In genomic region chr1:119624444-119624843, GRCm38 (mm10) we compare ENCODE assay signal across 20 mouse cellular contexts. TPM values are rescaled to one million over a fixed set of nuclear protein-coding genes. Genes with fewer than 3 reads are reported as not detected.
DNase-seq lines count a peak whose midpoint lies in the region; ATAC-seq and TF ChIP-seq lines count a peak whose summit lies in the region.
"Had no signal": no experiment of that assay in that cellular context is flagged by ENCODE, and none has a peak within 500 bp of the region (broad histone marks: within the 10 kb centered on the region; RNA-seq: fewer than 3 reads in every experiment).

No protein-coding gene starts in this region.

- no peaks in the 10 kb centered on the region for H3K36me3 ChIP-seq in embryonic facial prominence, embryonic 14.5 days (ENCODE audit: control insufficient read depth, insufficient read depth, low read length)
- H3K36me3 ChIP-seq in embryonic facial prominence, embryonic 10.5 days (replicated peaks) = peaks cover 17% of the 10 kb centered on the region
- peaks cover 13% of the 10 kb centered on the region; the same call in 1 of the 2 replicates for H3K36me3 ChIP-seq in kidney, embryonic 14.5 days (ENCODE audit: control insufficient read depth, insufficient read depth, low read length)
- no peaks in the 10 kb centered on the region for H3K36me3 ChIP-seq in stomach, embryonic 16.5 days (ENCODE audit: control insufficient read depth, insufficient read depth, low read length)
- H3K36me3 ChIP-seq in stomach, postnatal 0 days (ENCODE audit: control insufficient read depth, insufficient read depth, low read length) = no peaks in the 10 kb centered on the region
- peaks cover 5% of the 10 kb centered on the region; the same call in 1 of the 2 replicates for H3K36me3 ChIP-seq in midbrain, embryonic 14.5 days (ENCODE audit: control insufficient read depth, insufficient read depth, low read length)

- no peaks in the 10 kb centered on the region for H3K27me3 ChIP-seq in embryonic facial prominence, embryonic 14.5 days (replicated peaks; ENCODE audit: control insufficient read depth, insufficient read depth, low read length)
- H3K27me3 ChIP-seq in embryonic facial prominence, embryonic 10.5 days (replicated peaks; ENCODE audit: low read depth, poor library complexity, severe bottlenecking) = no peaks in the 10 kb centered on the region
- no peaks in the 10 kb centered on the region for H3K27me3 ChIP-seq in kidney, embryonic 14.5 days (ENCODE audit: control insufficient read depth, insufficient read depth, low read length)
- H3K27me3 ChIP-seq in stomach, embryonic 16.5 days (ENCODE audit: control insufficient read depth, insufficient read depth, low read length) = no peaks in the 10 kb centered on the region
- no peaks in the 10 kb centered on the region for H3K27me3 ChIP-seq in stomach, postnatal 0 days (ENCODE audit: control insufficient read depth, insufficient read depth, low read length)
- no peaks in the 10 kb centered on the region for H3K27me3 ChIP-seq in midbrain, embryonic 14.5 days (ENCODE audit: control insufficient read depth, insufficient read depth, low read length)
- H3K27me3 ChIP-seq: hindbrain, embryonic 12.5 days had no signal

- H3K27ac ChIP-seq in embryonic facial prominence, embryonic 14.5 days (replicated peaks; ENCODE audit: low read depth, low read length) = no peak overlapping the region
- H3K27ac ChIP-seq in embryonic facial prominence, embryonic 10.5 days (replicated peaks) = no peak overlapping the region
- H3K27ac ChIP-seq in kidney, embryonic 14.5 days (ENCODE audit: low read depth, low read length) = peak overlapping the region; percentile 60; the same call in 1 of the 2 replicates
- peak overlapping the region; percentile 14; the same call in 1 of the 2 replicates for H3K27ac ChIP-seq in stomach, embryonic 16.5 days (ENCODE audit: low read length)
- no peak overlapping the region; the same call in 1 of the 2 replicates for H3K27ac ChIP-seq in stomach, postnatal 0 days (replicated peaks)
- H3K27ac ChIP-seq in midbrain, embryonic 14.5 days (replicated peaks; ENCODE audit: low read depth, low read length) = no peak overlapping the region
- H3K27ac ChIP-seq: hindbrain, embryonic 12.5 days; limb, embryonic 10.5 days had no signal

- 44% methylated on average over 2 of the region's 2 CpGs for WGBS in embryonic facial prominence, embryonic 14.5 days
- 49% methylated on average over 2 of the region's 2 CpGs for WGBS in embryonic facial prominence, embryonic 10.5 days
- WGBS in kidney, embryonic 14.5 days = 49% methylated on average over 2 of the region's 2 CpGs
- 24% methylated on average over 2 of the region's 2 CpGs for WGBS in stomach, embryonic 16.5 days
- 26% methylated on average over 2 of the region's 2 CpGs for WGBS in stomach, postnatal 0 days
- 56% methylated on average over 2 of the region's 2 CpGs for WGBS in midbrain, embryonic 14.5 days

- no peaks in the 10 kb centered on the region for H3K9me3 ChIP-seq in embryonic facial prominence, embryonic 14.5 days (ENCODE audit: control insufficient read depth, low read length)
- H3K9me3 ChIP-seq in embryonic facial prominence, embryonic 10.5 days = no peaks in the 10 kb centered on the region
- no peaks in the 10 kb centered on the region for H3K9me3 ChIP-seq in kidney, embryonic 14.5 days (ENCODE audit: control insufficient read depth, low read length)
- H3K9me3 ChIP-seq in stomach, embryonic 16.5 days (replicated peaks; ENCODE audit: control insufficient read depth, low read length) = no peaks in the 10 kb centered on the region
- H3K9me3 ChIP-seq in stomach, postnatal 0 days (ENCODE audit: control insufficient read depth, low read length) = no peaks in the 10 kb centered on the region
- no peaks in the 10 kb centered on the region for H3K9me3 ChIP-seq in midbrain, embryonic 14.5 days (ENCODE audit: control insufficient read depth, low read length)
- H3K9me3 ChIP-seq: hindbrain, embryonic 12.5 days; limb, embryonic 10.5 days had no signal

- DNase-seq in embryonic facial prominence, embryonic 14.5 days (ENCODE audit: low spot score) = peak; percentile 22
- DNase-seq in embryonic facial prominence, embryonic 10.5 days (ENCODE audit: low spot score) = no peak
- DNase-seq in kidney, postnatal 14 days = no peak
- DNase-seq in stomach, postnatal 0 days (ENCODE audit: low spot score) = no peak
- DNase-seq in midbrain, embryonic 14.5 days = no peak
- no peak for DNase-seq in frontal cortex, postnatal 36 days (ENCODE audit: low spot score in 2 of 2)
- DNase-seq: adrenal gland, postnatal 25 days; cerebellum, adult 11-12 months; cerebellum, postnatal 14 days; heart, postnatal 14 days; liver, postnatal 0 days; right cerebral cortex, adult 18-20 months had no signal

- H3K4me1 ChIP-seq in embryonic facial prominence, embryonic 14.5 days (ENCODE audit: control insufficient read depth, insufficient read depth, low read length) = no peaks in the 10 kb centered on the region
- peaks cover 5% of the 10 kb centered on the region; the same call in 1 of the 2 replicates for H3K4me1 ChIP-seq in embryonic facial prominence, embryonic 10.5 days
- H3K4me1 ChIP-seq in kidney, embryonic 14.5 days (ENCODE audit: control insufficient read depth, insufficient read depth, low read length) = peaks cover 18% of the 10 kb centered on the region
- no peaks in the 10 kb centered on the region for H3K4me1 ChIP-seq in stomach, embryonic 16.5 days (ENCODE audit: control insufficient read depth, insufficient read depth, low read length)
- H3K4me1 ChIP-seq in stomach, postnatal 0 days (replicated peaks; ENCODE audit: control insufficient read depth, insufficient read depth) = no peaks in the 10 kb centered on the region
- H3K4me1 ChIP-seq in midbrain, embryonic 14.5 days (ENCODE audit: control insufficient read depth, insufficient read depth, low read length) = no peaks in the 10 kb centered on the region
- H3K4me1 ChIP-seq: hindbrain, embryonic 12.5 days; limb, embryonic 10.5 days had no signal

- H3K4me2 ChIP-seq in embryonic facial prominence, embryonic 14.5 days (ENCODE audit: low read depth, low read length) = no peak overlapping the region
- H3K4me2 ChIP-seq in kidney, embryonic 14.5 days (replicated peaks; ENCODE audit: low read depth, low read length) = no peak overlapping the region
- H3K4me2 ChIP-seq in stomach, embryonic 16.5 days (ENCODE audit: low read depth, low read length) = no peak overlapping the region
- no peak overlapping the region for H3K4me2 ChIP-seq in stomach, postnatal 0 days (replicated peaks; ENCODE audit: low read depth)
- no peak overlapping the region for H3K4me2 ChIP-seq in midbrain, embryonic 14.5 days (ENCODE audit: low read length)
- H3K4me2 ChIP-seq: heart, embryonic 11.5 days; hindbrain, embryonic 12.5 days had no signal

- TF ChIP-seq CTCF in stomach, postnatal 0 days (IDR thresholded peaks at IDR 0.05; ENCODE audit: low read depth) = no peak

- no peak for ATAC-seq in embryonic facial prominence, embryonic 14.5 days (ENCODE audit: low read depth)
- ATAC-seq in kidney, embryonic 14.5 days (ENCODE audit: low FRiP score, low TSS enrichment) = 0 out of 2 replicates have a peak, but pooled peaks have one; percentile 51
- no peak for ATAC-seq in stomach, embryonic 16.5 days (ENCODE audit: insufficient read depth, low FRiP score)
- ATAC-seq in stomach, postnatal 0 days (ENCODE audit: low FRiP score, low TSS enrichment) = no peak
- ATAC-seq in midbrain, embryonic 14.5 days (ENCODE audit: low FRiP score, low TSS enrichment) = no peak
- ATAC-seq: CD4-positive, CD25-positive, alpha-beta regulatory T cell, adult 4 months; forebrain, embryonic 16.5 days; inflammation-experienced regulatory T-cells, adult 6 months; liver, postnatal 0 days had no signal

- no peak for TF ChIP-seq EP300 in stomach, postnatal 0 days (optimal IDR thresholded peaks at IDR 0.05)

- no peak overlapping the region for H3K4me3 ChIP-seq in embryonic facial prominence, embryonic 14.5 days (ENCODE audit: low read depth, low read length)
- H3K4me3 ChIP-seq in embryonic facial prominence, embryonic 10.5 days = no peak overlapping the region
- H3K4me3 ChIP-seq in kidney, embryonic 14.5 days (ENCODE audit: low read length) = no peak overlapping the region
- H3K4me3 ChIP-seq in stomach, embryonic 16.5 days (replicated peaks; ENCODE audit: low read length) = no peak overlapping the region
- H3K4me3 ChIP-seq in stomach, postnatal 0 days (ENCODE audit: low read depth, low read length) = no peak overlapping the region
- H3K4me3 ChIP-seq in midbrain, embryonic 14.5 days (replicated peaks; ENCODE audit: low read depth, low read length) = no peak overlapping the region
- H3K4me3 ChIP-seq: hindbrain, embryonic 12.5 days; limb, embryonic 10.5 days had no signal

- no peak overlapping the region for H3K9ac ChIP-seq in embryonic facial prominence, embryonic 14.5 days (ENCODE audit: low read depth, low read length)
- H3K9ac ChIP-seq in kidney, embryonic 14.5 days (ENCODE audit: low read depth, low read length) = no peak overlapping the region
- H3K9ac ChIP-seq in stomach, embryonic 16.5 days (ENCODE audit: low read length) = no peak overlapping the region
- H3K9ac ChIP-seq in stomach, postnatal 0 days (ENCODE audit: low read length) = no peak overlapping the region
- no peak overlapping the region for H3K9ac ChIP-seq in midbrain, embryonic 14.5 days (replicated peaks; ENCODE audit: low read length)
- H3K9ac ChIP-seq: hindbrain, embryonic 12.5 days; liver, postnatal 0 days had no signal

RNA-seq across cellular contexts. Expression of gene Epb41l5, which starts 24.4 kb away (rescaled TPM):
- 15.0 and 15.5 TPM in 2 replicates for polyA plus RNA-seq in embryonic facial prominence, embryonic 14.5 days (2014; fragmentation: Nextera tagmentation; extraction: Ambion mirVana)
- polyA plus RNA-seq in embryonic facial prominence, embryonic 10.5 days (2016; fragmentation: Nextera tagmentation; extraction: Ambion mirVana) = 25.7 and 32.7 TPM in 2 replicates
- polyA plus RNA-seq in kidney, embryonic 14.5 days (2014; fragmentation: Nextera tagmentation; extraction: Ambion mirVana) = 43.4 and 80.2 TPM in 2 replicates
- 38.6 and 46.1 TPM in 2 replicates for polyA plus RNA-seq in stomach, embryonic 16.5 days (2015; fragmentation: Nextera tagmentation; extraction: Ambion mirVana)
- 17.7 and 19.0 TPM in 2 replicates for polyA plus RNA-seq in stomach, postnatal 0 days (2015; fragmentation: Nextera tagmentation; extraction: Ambion mirVana)
- polyA plus RNA-seq in midbrain, embryonic 14.5 days (2014; fragmentation: Nextera tagmentation; extraction: Ambion mirVana) = 16.7 and 23.5 TPM in 2 replicates

Comparison
In these comparisons a context has a peak if more than half of its experiments do, and no peak if none do; other contexts are left out.
1. H3K27ac ChIP-seq: peak in kidney, embryonic 14.5 days (single experiment) and stomach, embryonic 16.5 days (single experiment); none in embryonic facial prominence, embryonic 14.5 days (single experiment), embryonic facial prominence, embryonic 10.5 days (single experiment), stomach, postnatal 0 days (single experiment) and midbrain, embryonic 14.5 days (single experiment).